Mouse (Mus musculus): ENCODE measurements around the gene Spaca7. TPM values are rescaled to one million over a fixed set of nuclear protein-coding genes. Genes with fewer than 3 reads are reported as not detected.

Gene Spaca7
- not detected for total RNA-seq (2023)

DNA sequence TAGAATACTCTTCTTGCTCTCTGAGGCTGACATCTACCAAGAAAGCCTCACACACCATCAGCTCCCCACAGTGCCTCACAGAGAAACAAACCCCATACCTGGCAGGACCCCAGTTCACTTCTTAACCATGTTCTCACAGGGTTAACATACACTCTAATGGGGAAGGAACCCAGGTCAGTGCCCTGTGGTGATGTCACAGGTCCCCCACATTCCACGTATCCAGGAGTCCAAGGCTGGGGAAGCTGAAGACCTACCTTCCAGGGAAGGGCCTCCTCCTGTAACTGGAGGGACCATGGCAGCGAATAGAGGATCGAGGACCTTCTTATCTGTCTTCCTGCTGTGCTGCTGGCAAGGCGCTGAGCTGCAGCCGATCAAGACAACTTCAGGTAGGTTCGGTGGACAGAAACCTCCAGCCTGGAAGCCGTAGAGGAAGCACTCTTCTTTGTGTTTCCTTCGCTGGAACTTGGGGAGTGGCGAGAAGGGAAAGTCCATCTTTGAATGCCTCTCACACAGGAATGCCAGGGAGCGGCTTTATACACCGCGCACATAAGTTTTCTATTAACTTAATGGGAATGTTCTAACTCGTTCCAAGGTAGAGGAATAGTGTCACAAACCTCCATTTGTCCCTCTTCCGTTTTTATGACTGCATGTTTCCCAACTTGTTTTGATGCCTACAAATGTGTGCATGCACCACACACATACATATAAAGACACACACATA lies at the start of gene Spaca7:
Gene Spaca7, plus strand, starts transcription at position 216 of the 721 bp plus-strand sequence.

Other genes starting within 250 kb of the Spaca7 start
- gene Sox1, start 177.7 kb upstream of the Spaca7 start, total RNA-seq (2023): not detected
- gene Tubgcp3, start 99.2 kb downstream of the Spaca7 start, total RNA-seq (2023): 10 to 100 TPM; 36.7 to 40.6 TPM
- 100 to 1,000 TPM; 101 to 115 TPM for gene Atp11a, start 184.0 kb downstream of the Spaca7 start, total RNA-seq (2023)